Mouse (Mus musculus): ENCODE results near the gene Btd. TPM values are rescaled to one million over a fixed set of nuclear protein-coding genes. Genes with fewer than 3 reads are reported as not detected.

Gene Btd
- polyA plus RNA-seq, 1 experiment from 2014 or later, result 15.4 TPM

DNA sequence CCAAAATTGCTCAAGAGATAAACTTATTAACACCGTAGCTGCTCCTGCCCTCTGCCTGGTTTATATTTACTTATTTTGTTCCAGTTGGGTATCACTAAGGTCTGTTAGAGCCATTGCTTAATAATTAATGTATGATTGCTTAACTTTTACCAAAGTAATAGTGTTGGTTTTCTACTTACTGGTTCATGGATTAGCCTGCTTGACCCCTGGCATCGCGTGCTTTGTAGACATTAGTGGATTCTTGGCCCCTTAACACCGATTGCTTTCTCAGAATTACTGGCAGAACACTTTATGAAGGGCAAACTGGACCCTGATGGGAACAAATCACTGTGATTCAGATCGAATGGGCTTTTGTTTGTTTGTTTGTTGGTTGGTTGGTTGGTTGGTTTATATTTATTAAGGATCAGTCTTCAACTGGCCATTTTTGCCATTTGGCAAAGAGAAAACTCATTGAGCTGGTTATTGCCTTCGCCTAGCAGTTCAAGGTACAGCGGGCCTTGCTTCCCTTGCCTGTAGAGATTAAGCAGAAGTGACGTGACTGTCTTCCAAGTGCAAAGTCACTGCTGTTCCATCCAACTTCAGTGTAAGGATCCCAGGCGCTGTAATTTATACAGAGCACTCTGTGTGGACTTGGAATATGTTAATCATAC lies 803 bp downstream of the Btd start:
- H3K9ac ChIP-seq (ENCODE audit: low read depth, low read length), result peak overlapping the region; percentile 82
- no peaks in the 10 kb centered on the region for H3K36me3 ChIP-seq (ENCODE audit: control insufficient read depth, insufficient read depth)
- peak overlapping the region; percentile 87 for H3K4me2 ChIP-seq (ENCODE audit: low read depth, low read length)
- peaks cover 13% of the 10 kb centered on the region for H3K4me1 ChIP-seq (ENCODE audit: control insufficient read depth, low read depth, low read length)
- no peaks in the 10 kb centered on the region for H3K9me3 ChIP-seq (replicated peaks; ENCODE audit: control insufficient read depth, low read length)
- peak overlapping the region; percentile 82 for H3K4me3 ChIP-seq (ENCODE audit: low read depth, low read length)
- peak; percentile 13 for ATAC-seq (ENCODE audit: low read depth)
- H3K27ac ChIP-seq (ENCODE audit: low read length), result peak overlapping the region; percentile 90
- WGBS (ENCODE audit: insufficient replicate concordance), result 55% methylated on average over 9 of the region's 9 CpGs
- H3K27me3 ChIP-seq (ENCODE audit: control insufficient read depth, insufficient read depth, low read depth, low read length), result no peaks in the 10 kb centered on the region

GRCm38 (mm10) chr14:31644183-31644830 lies 3.5 kb downstream of the Btd start:
- WGBS (ENCODE audit: insufficient replicate concordance), result 74% methylated on average over 5 of the region's 5 CpGs
- 0 out of 2 replicates have a peak overlapping the region, but pooled peaks have one; percentile 22 for H3K27ac ChIP-seq (ENCODE audit: low read length)

GRCm38 (mm10) chr14:31644931-31645547 lies 4.2 kb downstream of the Btd start:
- Histone ChIP-seq H3K27me3 (ENCODE audit: control insufficient read depth, insufficient read depth, low read depth, low read length) (no peaks in the 10 kb centered on the region), H3K4me2 (ENCODE audit: low read depth, low read length) (no peak overlapping the region), H3K4me1 (ENCODE audit: control insufficient read depth, low read depth, low read length) (peaks cover 10% of the 10 kb centered on the region), H3K36me3 (ENCODE audit: control insufficient read depth, insufficient read depth) (no peaks in the 10 kb centered on the region), H3K4me3 (ENCODE audit: low read depth, low read length) (no peak overlapping the region), H3K27ac (ENCODE audit: low read length) (0 out of 2 replicates have a peak overlapping the region, but pooled peaks have one; percentile 21), H3K9me3 (replicated peaks; ENCODE audit: control insufficient read depth, low read length) (no peaks in the 10 kb centered on the region), H3K9ac (ENCODE audit: low read depth, low read length) (no peak overlapping the region)
- WGBS (ENCODE audit: insufficient replicate concordance), result 52% methylated on average over 3 of the region's 3 CpGs
- ATAC-seq (ENCODE audit: low read depth), result no peak

More at GRCm38 (mm10) chr14:31644183-31644830, 3.5 kb downstream of the Btd start:
- Histone ChIP-seq H3K4me3 (ENCODE audit: low read depth, low read length) (no peak overlapping the region), H3K36me3 (ENCODE audit: control insufficient read depth, insufficient read depth) (no peaks in the 10 kb centered on the region), H3K27me3 (ENCODE audit: control insufficient read depth, insufficient read depth, low read depth, low read length) (no peaks in the 10 kb centered on the region), H3K9me3 (replicated peaks; ENCODE audit: control insufficient read depth, low read length) (no peaks in the 10 kb centered on the region), H3K4me1 (ENCODE audit: control insufficient read depth, low read depth, low read length) (peaks cover 13% of the 10 kb centered on the region), H3K4me2 (ENCODE audit: low read depth, low read length) (no peak overlapping the region), H3K9ac (ENCODE audit: low read depth, low read length) (no peak overlapping the region)
- no peak for ATAC-seq (ENCODE audit: low read depth)

DNA sequence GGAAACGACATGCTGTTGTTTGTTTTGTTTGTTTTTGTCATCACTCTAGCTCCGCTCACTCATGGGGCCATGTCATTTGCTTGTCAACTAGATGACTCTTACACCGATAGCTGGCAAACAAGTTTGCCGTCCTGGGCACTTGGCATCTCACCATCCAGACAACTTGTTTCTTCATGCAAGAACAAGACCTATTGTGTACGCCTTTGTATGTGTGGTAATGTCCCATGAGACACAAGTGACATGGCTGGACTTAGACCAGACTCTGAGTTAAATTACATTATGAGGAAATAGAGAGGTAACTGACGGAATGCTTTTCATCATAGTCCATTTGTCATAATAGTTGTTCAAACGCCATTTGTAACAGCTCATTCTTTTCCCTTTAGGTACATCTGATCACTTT lies 5.1 kb downstream of the Btd start:
- no peak overlapping the region for H3K27ac ChIP-seq (ENCODE audit: low read length)
- no peak overlapping the region for H3K9ac ChIP-seq (ENCODE audit: low read depth, low read length)
- no peak overlapping the region for H3K4me2 ChIP-seq (ENCODE audit: low read depth, low read length)
- no peaks in the 10 kb centered on the region for H3K27me3 ChIP-seq (ENCODE audit: control insufficient read depth, insufficient read depth, low read depth, low read length)
- 83% methylated on average over 7 of the region's 7 CpGs for WGBS (ENCODE audit: insufficient replicate concordance)
- peaks cover 7% of the 10 kb centered on the region for H3K4me1 ChIP-seq (ENCODE audit: control insufficient read depth, low read depth, low read length)
- peaks cover 3% of the 10 kb centered on the region; the same call in 1 of the 2 replicates for H3K9me3 ChIP-seq (replicated peaks; ENCODE audit: control insufficient read depth, low read length)
- ATAC-seq (ENCODE audit: low read depth), result no peak
- no peaks in the 10 kb centered on the region for H3K36me3 ChIP-seq (ENCODE audit: control insufficient read depth, insufficient read depth)
- no peak overlapping the region for H3K4me3 ChIP-seq (ENCODE audit: low read depth, low read length)

- H3K9ac ChIP-seq (ENCODE audit: low read depth, low read length), result no peak overlapping the region
- H3K36me3 ChIP-seq (ENCODE audit: control insufficient read depth, insufficient read depth), result no peaks in the 10 kb centered on the region
- H3K4me2 ChIP-seq (ENCODE audit: low read depth, low read length), result no peak overlapping the region
- H3K27me3 ChIP-seq (ENCODE audit: control insufficient read depth, insufficient read depth, low read depth, low read length), result no peaks in the 10 kb centered on the region
- 75% methylated on average over 10 of the region's 10 CpGs for WGBS (ENCODE audit: insufficient replicate concordance)
- H3K4me3 ChIP-seq (ENCODE audit: low read depth, low read length), result no peak overlapping the region
- ATAC-seq (ENCODE audit: low read depth), result no peak
- H3K9me3 ChIP-seq (replicated peaks; ENCODE audit: control insufficient read depth, low read length), result peaks cover 3% of the 10 kb centered on the region; the same call in 1 of the 2 replicates
- H3K4me1 ChIP-seq (ENCODE audit: control insufficient read depth, low read depth, low read length), result peaks cover 4% of the 10 kb centered on the region
- H3K27ac ChIP-seq (ENCODE audit: low read length), result no peak overlapping the region
Measured at GRCm38 (mm10) chr14:31647991-31648390, 7.2 kb downstream of the Btd start.

GRCm38 (mm10) chr14:31650347-31650746 lies 9.5 kb downstream of the Btd start:
- Histone ChIP-seq H3K27me3 (ENCODE audit: control insufficient read depth, insufficient read depth, low read depth, low read length) (no peaks in the 10 kb centered on the region), H3K4me1 (ENCODE audit: control insufficient read depth, low read depth, low read length) (peaks cover 12% of the 10 kb centered on the region), H3K9me3 (replicated peaks; ENCODE audit: control insufficient read depth, low read length) (peaks cover 3% of the 10 kb centered on the region; the same call in 1 of the 2 replicates), H3K4me3 (ENCODE audit: low read depth, low read length) (no peak overlapping the region), H3K4me2 (ENCODE audit: low read depth, low read length) (no peak overlapping the region), H3K9ac (ENCODE audit: low read depth, low read length) (no peak overlapping the region), H3K36me3 (ENCODE audit: control insufficient read depth, insufficient read depth) (no peaks in the 10 kb centered on the region), H3K27ac (ENCODE audit: low read length) (no peak overlapping the region)
- 85% methylated on average over 3 of the region's 3 CpGs for WGBS (ENCODE audit: insufficient replicate concordance)
- no peak for ATAC-seq (ENCODE audit: low read depth)

DNA sequence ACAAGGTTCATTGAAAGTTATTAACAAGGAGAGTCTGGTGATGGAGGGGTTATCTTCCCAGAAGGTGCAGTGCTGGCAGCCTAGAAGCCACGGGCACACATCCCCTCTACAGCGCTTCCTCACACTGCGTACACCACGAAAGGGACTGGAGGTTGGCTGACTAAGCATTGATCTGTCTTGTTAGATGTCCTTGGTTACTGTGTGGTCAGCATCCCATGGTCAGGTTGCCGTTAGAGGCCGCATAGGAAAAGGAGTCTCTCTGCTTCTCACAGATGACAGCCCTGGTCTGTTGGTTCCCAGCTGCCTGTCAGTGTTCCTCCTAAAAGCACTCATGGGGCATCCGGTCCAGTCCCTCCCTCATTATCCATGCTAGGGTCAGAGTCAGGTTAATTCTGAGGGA lies 10.4 kb downstream of the Btd start:
- no peak overlapping the region for H3K9ac ChIP-seq (ENCODE audit: low read depth, low read length)
- H3K27ac ChIP-seq (ENCODE audit: low read length), result no peak overlapping the region
- no peak overlapping the region for H3K4me2 ChIP-seq (ENCODE audit: low read depth, low read length)
- peaks cover 12% of the 10 kb centered on the region for H3K4me1 ChIP-seq (ENCODE audit: control insufficient read depth, low read depth, low read length)
- H3K4me3 ChIP-seq (ENCODE audit: low read depth, low read length), result no peak overlapping the region
- no peaks in the 10 kb centered on the region for H3K36me3 ChIP-seq (ENCODE audit: control insufficient read depth, insufficient read depth)
- H3K9me3 ChIP-seq (replicated peaks; ENCODE audit: control insufficient read depth, low read length), result peaks cover 3% of the 10 kb centered on the region; the same call in 1 of the 2 replicates
- ATAC-seq (ENCODE audit: low read depth), result no peak
- WGBS (ENCODE audit: insufficient replicate concordance), result 68% methylated on average over 7 of the region's 7 CpGs
- H3K27me3 ChIP-seq (ENCODE audit: control insufficient read depth, insufficient read depth, low read depth, low read length), result no peaks in the 10 kb centered on the region

DNA sequence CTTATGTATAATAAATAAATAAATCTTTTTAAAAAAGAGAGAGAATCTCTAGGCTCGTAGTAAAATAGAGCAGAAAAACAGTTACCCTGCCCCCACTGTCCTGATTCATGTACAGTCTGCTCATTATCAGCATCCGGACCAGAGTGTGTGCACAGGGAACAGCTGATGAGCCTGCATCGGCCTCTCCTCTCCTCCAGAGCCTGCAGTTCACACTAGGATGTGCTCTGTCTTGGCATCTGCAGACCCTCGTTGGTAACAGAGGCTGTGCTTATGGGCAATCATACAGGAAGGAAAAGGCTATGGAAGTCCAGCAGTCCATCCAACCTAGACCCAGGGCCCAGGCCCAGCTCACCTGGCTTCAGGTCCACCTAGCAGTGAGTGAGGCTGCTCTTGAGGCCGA lies 11.3 kb downstream of the Btd start:
- no peak for ATAC-seq (ENCODE audit: low read depth)
- WGBS (ENCODE audit: insufficient replicate concordance), result 53% methylated on average over 5 of the region's 5 CpGs

GRCm38 (mm10) chr14:31652624-31653023 lies 11.8 kb downstream of the Btd start:
- Histone ChIP-seq H3K27ac (ENCODE audit: low read length) (no peak overlapping the region), H3K9ac (ENCODE audit: low read depth, low read length) (no peak overlapping the region)
- WGBS (ENCODE audit: insufficient replicate concordance), result 82% methylated on average over 1 of the region's 1 CpGs

More for the DNA sequence above, 11.3 kb downstream of the Btd start:
- no peak overlapping the region for H3K27ac ChIP-seq (ENCODE audit: low read length)
- H3K4me2 ChIP-seq (ENCODE audit: low read depth, low read length), result no peak overlapping the region
- H3K9me3 ChIP-seq (replicated peaks; ENCODE audit: control insufficient read depth, low read length), result peaks cover 3% of the 10 kb centered on the region; the same call in 1 of the 2 replicates
- peaks cover 12% of the 10 kb centered on the region for H3K4me1 ChIP-seq (ENCODE audit: control insufficient read depth, low read depth, low read length)
- no peaks in the 10 kb centered on the region for H3K36me3 ChIP-seq (ENCODE audit: control insufficient read depth, insufficient read depth)
- H3K4me3 ChIP-seq (ENCODE audit: low read depth, low read length), result no peak overlapping the region
- H3K9ac ChIP-seq (ENCODE audit: low read depth, low read length), result no peak overlapping the region
- no peaks in the 10 kb centered on the region for H3K27me3 ChIP-seq (ENCODE audit: control insufficient read depth, insufficient read depth, low read depth, low read length)

More at GRCm38 (mm10) chr14:31652624-31653023, 11.8 kb downstream of the Btd start:
- Histone ChIP-seq H3K4me2 (ENCODE audit: low read depth, low read length) (no peak overlapping the region), H3K36me3 (ENCODE audit: control insufficient read depth, insufficient read depth) (no peaks in the 10 kb centered on the region), H3K9me3 (replicated peaks; ENCODE audit: control insufficient read depth, low read length) (peaks cover 3% of the 10 kb centered on the region; the same call in 1 of the 2 replicates), H3K4me3 (ENCODE audit: low read depth, low read length) (no peak overlapping the region), H3K4me1 (ENCODE audit: control insufficient read depth, low read depth, low read length) (peaks cover 12% of the 10 kb centered on the region), H3K27me3 (ENCODE audit: control insufficient read depth, insufficient read depth, low read depth, low read length) (no peaks in the 10 kb centered on the region)
- no peak for ATAC-seq (ENCODE audit: low read depth)
